Mouse (Mus musculus): ENCODE measurements at regions not wholly inside any gene's neighbourhood (a gene's known extent, or its start where the extent isn't known, plus 50 kb on each side); places are given as distances from the start of the nearest gene placed in this dataset.

DNA sequence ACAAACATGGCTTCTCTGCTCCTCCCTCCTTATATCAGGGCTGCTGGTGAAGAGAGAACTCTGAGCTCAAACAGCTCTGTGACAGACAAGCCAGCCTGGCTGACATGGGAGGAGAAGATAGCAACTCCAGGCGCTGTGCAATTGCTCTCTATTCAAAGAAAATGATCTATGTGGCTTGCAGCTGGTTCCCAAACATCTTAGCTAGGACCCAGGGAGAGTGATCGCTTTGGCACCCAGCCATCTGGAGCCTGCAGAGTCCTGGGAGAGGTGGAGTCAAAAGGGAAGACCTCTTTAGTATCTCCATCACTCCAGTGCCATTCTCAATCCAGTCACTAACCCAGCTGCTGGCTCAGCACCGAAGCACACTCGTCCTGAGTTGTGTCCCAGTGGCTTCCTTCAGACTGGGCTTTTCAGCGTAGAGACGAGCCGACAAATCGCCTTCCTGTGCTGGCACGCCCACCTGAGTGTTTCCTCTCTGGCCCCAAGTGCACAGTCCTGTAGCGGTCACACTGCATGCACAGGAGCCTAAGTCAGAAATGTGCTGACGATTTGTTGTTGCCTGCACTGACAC, 145.1 kb upstream of the Phyhipl start:
- TF ChIP-seq CTCF (IDR thresholded peaks at IDR 0.05; ENCODE audit: low read depth, low read length) = no peak
- no peak for TF ChIP-seq POLR2A (IDR thresholded peaks at IDR 0.05; ENCODE audit: insufficient read depth, low read length)
- TF ChIP-seq EP300 (IDR thresholded peaks at IDR 0.05; ENCODE audit: insufficient read depth, low read depth, low read length) = no peak

Measured in ES-Bruce4 (cell line).